Mouse (Mus musculus): ENCODE measurements around the gene Abtb1. TPM values are rescaled to one million over a fixed set of nuclear protein-coding genes. Genes with fewer than 3 reads are reported as not detected.

Gene Abtb1
- polyA plus RNA-seq, 1 experiment from 2014 or later = 41.0 TPM

GRCm38 (mm10) chr6:88803957-88804695 is 37.7 kb downstream of the Abtb1 start:
- TF ChIP-seq CTCF (IDR thresholded peaks at IDR 0.05; ENCODE audit: low read depth) = 0 out of 2 replicates have a peak, but pooled peaks have one; percentile 8
- Histone ChIP-seq H3K4me3 (replicated peaks; ENCODE audit: low read depth, low read length) (no peak overlapping the region), H3K9ac (ENCODE audit: low read depth, low read length) (no peak overlapping the region), H3K36me3 (ENCODE audit: insufficient read depth, low read length) (no peaks in the 10 kb centered on the region), H3K4me2 (ENCODE audit: low read length) (no peak overlapping the region), H3K9me3 (replicated peaks; ENCODE audit: low read length) (no peaks in the 10 kb centered on the region), H3K27ac (no peak overlapping the region), H3K27me3 (ENCODE audit: insufficient read depth, low read length) (no peaks in the 10 kb centered on the region; the same call in 1 of the 2 replicates), H3K4me1 (replicated peaks; ENCODE audit: insufficient read depth, low read length) (no peaks in the 10 kb centered on the region; the same call in 1 of the 2 replicates)
- no peak for DNase-seq (ENCODE audit: low spot score)
- no peak for ATAC-seq (replicated peaks; ENCODE audit: low FRiP score, low read depth)
- 81% methylated on average over 4 of the region's 4 CpGs for WGBS

- H3K9me3 ChIP-seq (replicated peaks; ENCODE audit: low read length) = no peaks in the 10 kb centered on the region
- DNase-seq (ENCODE audit: low spot score) (no peak), ATAC-seq (replicated peaks; ENCODE audit: low FRiP score, low read depth) (no peak)
- no peak for TF ChIP-seq CTCF (IDR thresholded peaks at IDR 0.05; ENCODE audit: low read depth)
- no peaks in the 10 kb centered on the region; the same call in 1 of the 2 replicates for H3K27me3 ChIP-seq (ENCODE audit: insufficient read depth, low read length)
- no peak overlapping the region for H3K4me2 ChIP-seq (ENCODE audit: low read length)
- WGBS = 72% methylated on average over 7 of the region's 7 CpGs
- no peak overlapping the region for H3K4me3 ChIP-seq (replicated peaks; ENCODE audit: low read depth, low read length)
- no peak overlapping the region for H3K9ac ChIP-seq (ENCODE audit: low read depth, low read length)
- no peak overlapping the region for H3K27ac ChIP-seq
- no peaks in the 10 kb centered on the region for H3K4me1 ChIP-seq (replicated peaks; ENCODE audit: insufficient read depth, low read length)
- H3K36me3 ChIP-seq (ENCODE audit: insufficient read depth, low read length) = no peaks in the 10 kb centered on the region
These were observed 38.7 kb downstream of the Abtb1 start for GRCm38 (mm10) chr6:88803051-88803450.

DNA sequence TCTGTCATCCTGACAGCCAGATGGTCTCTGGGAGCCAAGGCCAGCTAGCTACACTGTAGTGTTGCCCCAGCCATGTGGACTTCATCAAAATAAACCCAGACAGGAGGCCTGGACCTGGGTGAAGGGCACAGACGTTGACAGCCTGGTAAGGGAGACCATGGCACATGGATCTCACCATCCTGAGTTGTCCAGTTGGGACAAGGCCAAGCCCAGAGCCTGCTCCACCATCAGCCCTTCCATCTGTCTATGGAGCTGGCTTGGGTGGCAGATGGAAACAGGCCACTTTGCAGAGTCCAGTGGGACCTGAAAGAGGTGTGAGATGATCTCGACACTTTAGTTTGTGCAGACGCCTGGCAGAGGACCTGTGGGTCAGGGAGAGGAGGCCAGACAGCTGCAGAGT is 41.0 kb downstream of the Abtb1 start:
- 37% methylated on average over 3 of the region's 3 CpGs for WGBS
- ATAC-seq (replicated peaks; ENCODE audit: low FRiP score, low read depth) (no peak), DNase-seq (ENCODE audit: low spot score) (no peak)
- Histone ChIP-seq H3K9ac (ENCODE audit: low read depth, low read length) (no peak overlapping the region), H3K9me3 (replicated peaks; ENCODE audit: low read length) (no peaks in the 10 kb centered on the region), H3K27ac (no peak overlapping the region), H3K36me3 (ENCODE audit: insufficient read depth, low read length) (no peaks in the 10 kb centered on the region), H3K4me2 (ENCODE audit: low read length) (no peak overlapping the region), H3K4me3 (replicated peaks; ENCODE audit: low read depth, low read length) (no peak overlapping the region), H3K27me3 (ENCODE audit: insufficient read depth, low read length) (no peaks in the 10 kb centered on the region; the same call in 1 of the 2 replicates), H3K4me1 (replicated peaks; ENCODE audit: insufficient read depth, low read length) (no peaks in the 10 kb centered on the region)
- TF ChIP-seq CTCF (IDR thresholded peaks at IDR 0.05; ENCODE audit: low read depth) = no peak

DNA sequence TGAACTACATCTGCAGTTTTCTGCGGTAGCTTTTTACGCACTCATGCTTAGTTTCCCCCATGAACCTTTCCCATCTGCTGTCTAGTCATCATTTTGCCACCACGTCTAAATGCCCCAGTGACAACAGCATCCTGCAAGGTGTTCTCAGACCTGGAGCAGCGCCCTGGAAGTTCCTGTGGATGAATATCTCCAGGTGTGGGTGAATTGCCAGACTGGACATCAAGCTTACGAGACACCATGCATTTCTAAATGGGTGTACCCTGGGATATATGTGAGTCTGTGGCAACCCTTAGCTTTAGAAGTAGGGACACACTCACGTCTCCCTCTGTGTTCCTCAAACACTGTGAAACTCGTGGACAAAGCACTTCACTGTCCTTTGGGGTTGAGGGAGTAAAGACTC is 41.6 kb downstream of the Abtb1 start:
- Histone ChIP-seq H3K27me3 (ENCODE audit: insufficient read depth, low read length) (no peaks in the 10 kb centered on the region; the same call in 1 of the 2 replicates), H3K36me3 (ENCODE audit: insufficient read depth, low read length) (no peaks in the 10 kb centered on the region), H3K9me3 (replicated peaks; ENCODE audit: low read length) (no peaks in the 10 kb centered on the region), H3K27ac (no peak overlapping the region), H3K4me1 (replicated peaks; ENCODE audit: insufficient read depth, low read length) (no peaks in the 10 kb centered on the region), H3K4me2 (ENCODE audit: low read length) (no peak overlapping the region), H3K9ac (ENCODE audit: low read depth, low read length) (no peak overlapping the region), H3K4me3 (replicated peaks; ENCODE audit: low read depth, low read length) (no peak overlapping the region)
- 86% methylated on average over 7 of the region's 7 CpGs for WGBS
- TF ChIP-seq CTCF (IDR thresholded peaks at IDR 0.05; ENCODE audit: low read depth) = no peak
- DNase-seq (ENCODE audit: low spot score) (no peak), ATAC-seq (replicated peaks; ENCODE audit: low FRiP score, low read depth) (no peak)

GRCm38 (mm10) chr6:88794561-88794971 is 47.2 kb downstream of the Abtb1 start:
- Histone ChIP-seq H3K9me3 (replicated peaks; ENCODE audit: low read length) (no peaks in the 10 kb centered on the region), H3K4me2 (ENCODE audit: low read length) (no peak overlapping the region), H3K27ac (no peak overlapping the region), H3K4me1 (replicated peaks; ENCODE audit: insufficient read depth, low read length) (peaks cover 15% of the 10 kb centered on the region; the same call in 1 of the 2 replicates), H3K36me3 (ENCODE audit: insufficient read depth, low read length) (no peaks in the 10 kb centered on the region), H3K9ac (ENCODE audit: low read depth, low read length) (no peak overlapping the region), H3K27me3 (ENCODE audit: insufficient read depth, low read length) (no peaks in the 10 kb centered on the region), H3K4me3 (replicated peaks; ENCODE audit: low read depth, low read length) (no peak overlapping the region)
- WGBS = 34% methylated on average over 14 of the region's 14 CpGs
- no peak for TF ChIP-seq CTCF (IDR thresholded peaks at IDR 0.05; ENCODE audit: low read depth)
- DNase-seq (ENCODE audit: low spot score) (no peak), ATAC-seq (replicated peaks; ENCODE audit: low FRiP score, low read depth) (no peak)

DNA sequence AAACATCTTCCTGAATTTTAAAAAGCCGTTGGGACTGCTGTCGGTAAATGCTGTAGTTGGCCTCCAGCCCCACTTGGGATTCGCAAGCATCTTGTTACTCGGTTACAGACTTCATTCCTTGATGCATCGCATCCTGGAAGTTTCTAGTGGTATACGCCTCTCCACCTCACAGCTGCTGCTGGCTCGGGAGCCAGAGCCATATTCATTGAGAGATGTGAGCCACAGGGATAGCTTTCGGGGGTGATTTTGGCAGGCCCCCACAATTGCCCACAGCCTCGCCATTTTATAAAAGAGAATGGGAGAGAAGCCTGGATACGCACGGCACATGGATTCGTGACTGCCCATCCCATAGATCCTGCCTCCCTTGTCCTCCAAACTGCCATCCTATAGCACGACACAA is 47.9 kb downstream of the Abtb1 start:
- H3K4me2 ChIP-seq (ENCODE audit: low read length) = no peak overlapping the region
- H3K4me1 ChIP-seq (replicated peaks; ENCODE audit: insufficient read depth, low read length) = peaks cover 15% of the 10 kb centered on the region; the same call in 1 of the 2 replicates
- ATAC-seq (replicated peaks; ENCODE audit: low FRiP score, low read depth) = no peak
- no peaks in the 10 kb centered on the region for H3K9me3 ChIP-seq (replicated peaks; ENCODE audit: low read length)
- H3K27me3 ChIP-seq (ENCODE audit: insufficient read depth, low read length) = no peaks in the 10 kb centered on the region
- no peaks in the 10 kb centered on the region for H3K36me3 ChIP-seq (ENCODE audit: insufficient read depth, low read length)
- 78% methylated on average over 13 of the region's 13 CpGs for WGBS
- H3K4me3 ChIP-seq (replicated peaks; ENCODE audit: low read depth, low read length) = no peak overlapping the region
- TF ChIP-seq CTCF (IDR thresholded peaks at IDR 0.05; ENCODE audit: low read depth) = no peak
- H3K27ac ChIP-seq = no peak overlapping the region
- no peak for DNase-seq (ENCODE audit: low spot score)
- no peak overlapping the region for H3K9ac ChIP-seq (ENCODE audit: low read depth, low read length)

Data from kidney, postnatal 0 days (tissue).